Mouse (Mus musculus) lung, embryonic 14.5 days (tissue): ENCODE measurements at regions not wholly inside any gene's neighbourhood (a gene's known extent, or its start where the extent isn't known, plus 50 kb on each side); places are given as distances from the start of the nearest gene placed in this dataset.

Experiments used
- ATAC-seq: fragments of 200-750 bp; cut with Nextera tagmentation; 2 replicates; pipeline ENCODE4 v1.8.0; 2017; ENCODE audit warnings: mild to moderate bottlenecking, moderate TSS enrichment, moderate library complexity; ENCODE audit not compliant: insufficient read depth
- DNase-seq: peaks from one replicate; pipeline ENCODE4 v3.0.0-alpha.2; 2015
- H3K27ac ChIP-seq: fragments of 300-500 bp; sonication (generic); 2 replicates; pipeline ENCODE4 v1.5.1; 2014; ENCODE audit warnings: low read depth, mild to moderate bottlenecking, moderate library complexity
- H3K27me3 ChIP-seq: fragments of 300-500 bp; sonication (generic); 2 replicates; pipeline ENCODE4 v1.6.1; 2014; ENCODE audit warnings: low read length, control low read depth; ENCODE audit not compliant: insufficient read depth
- H3K36me3 ChIP-seq: fragments of 300-500 bp; sonication (generic); 2 replicates; pipeline ENCODE4 v1.6.1; 2014; ENCODE audit warnings: control low read depth; ENCODE audit not compliant: insufficient read depth
- H3K4me1 ChIP-seq: fragments of 300-500 bp; sonication (generic); 2 replicates; pipeline ENCODE4 v1.6.1; 2014; ENCODE audit warnings: antibody characterized with exemption, control low read depth; ENCODE audit not compliant: insufficient read depth
- H3K4me2 ChIP-seq: fragments of 300-500 bp; sonication (generic); 2 replicates; pipeline ENCODE4 v1.6.1; 2014; ENCODE audit warnings: mild to moderate bottlenecking
- H3K4me3 ChIP-seq: fragments of 300-500 bp; sonication (generic); 2 replicates; pipeline ENCODE4 v1.5.1; 2014; ENCODE audit warnings: low read depth, low read length
- H3K9ac ChIP-seq: fragments of 300-500 bp; sonication (generic); 2 replicates; pipeline ENCODE4 v1.6.1; 2014
- H3K9me3 ChIP-seq: fragments of 300-500 bp; sonication (generic); 2 replicates; pipeline ENCODE4 v1.6.1; 2016; ENCODE audit warnings: low read depth, low read length, control low read depth
- CTCF ChIP-seq: IDR thresholded peaks from 2 replicates; pipeline ENCODE4 v1.5.1; 2016; ENCODE audit warnings: antibody characterized with exemption, low read depth
- WGBS: fragments of 180-500 bp; shearing (Covaris S2); extraction: QIAGEN DNeasy Blood & Tissue Kit; methylation state at CpG from one replicate; pipeline ENCODE4 v1.1.7; 2014; 5-methylcytosine and 5-hydroxymethylcytosine counted together

DNA sequence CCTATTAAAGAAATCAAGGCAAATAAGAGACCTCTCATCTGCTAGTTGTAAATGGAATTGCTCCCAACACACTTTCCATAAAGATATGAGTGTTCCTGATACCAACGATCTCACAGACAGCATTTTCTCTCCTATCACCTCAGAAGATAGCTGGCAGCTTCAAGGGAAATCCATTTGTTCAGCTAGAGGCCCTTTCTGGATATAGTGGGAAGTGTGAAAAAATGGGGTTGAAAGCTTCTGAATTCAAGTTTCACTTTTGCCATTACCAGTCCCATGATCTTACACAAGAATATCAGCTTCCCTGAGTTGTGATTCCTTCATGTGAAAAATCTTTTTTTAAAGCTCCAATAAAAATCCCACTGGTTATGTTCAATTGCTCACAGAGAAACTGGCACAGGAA is 369.1 kb upstream of the Zfp703 start:
- TF ChIP-seq CTCF, result no peak
- Histone ChIP-seq H3K27ac (no peak overlapping the region), H3K27me3 (no peaks in the 10 kb centered on the region), H3K9me3 (no peaks in the 10 kb centered on the region), H3K36me3 (no peaks in the 10 kb centered on the region), H3K4me2 (no peak overlapping the region), H3K9ac (no peak overlapping the region), H3K4me3 (no peak overlapping the region), H3K4me1 (no peaks in the 10 kb centered on the region)
- ATAC-seq (no peak), DNase-seq (no peak)
- 46% methylated on average over 1 of the region's 1 CpGs for WGBS

DNA sequence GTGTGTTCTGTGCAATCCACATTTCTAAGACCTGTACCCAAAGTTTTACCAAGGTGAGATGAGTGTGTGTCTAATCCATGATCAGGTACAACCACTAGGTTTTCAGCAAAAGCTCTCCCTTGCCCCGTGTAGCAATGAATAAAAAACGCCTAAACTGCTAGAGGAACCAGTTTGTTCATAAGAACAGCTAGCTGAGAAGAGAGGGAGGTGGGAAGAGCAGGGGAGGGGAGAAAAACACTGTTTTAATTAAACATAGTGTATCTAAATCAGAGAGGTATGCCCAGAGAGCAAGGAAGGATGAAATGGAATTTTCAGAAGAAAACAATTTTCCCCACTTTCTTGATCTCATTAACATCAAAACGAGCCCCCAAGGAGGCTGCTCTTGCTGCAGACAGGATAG is 368.5 kb upstream of the Zfp703 start:
- H3K9me3 ChIP-seq, result no peaks in the 10 kb centered on the region
- no peaks in the 10 kb centered on the region for H3K36me3 ChIP-seq
- H3K27me3 ChIP-seq, result no peaks in the 10 kb centered on the region
- H3K4me1 ChIP-seq, result no peaks in the 10 kb centered on the region
- ATAC-seq (no peak), DNase-seq (no peak)
- no peak overlapping the region for H3K4me3 ChIP-seq
- no peak overlapping the region for H3K9ac ChIP-seq
- no peak overlapping the region for H3K4me2 ChIP-seq
- 52% methylated on average over 3 of the region's 3 CpGs for WGBS
- no peak overlapping the region for H3K27ac ChIP-seq
- no peak for TF ChIP-seq CTCF

GRCm38 (mm10) chr8:26612153-26612552 is 365.0 kb upstream of the Zfp703 start:
- no peaks in the 10 kb centered on the region for H3K27me3 ChIP-seq
- DNase-seq, result no peak
- no peak overlapping the region for H3K4me2 ChIP-seq
- H3K4me1 ChIP-seq, result no peaks in the 10 kb centered on the region
- no peak for ATAC-seq
- H3K9me3 ChIP-seq, result no peaks in the 10 kb centered on the region
- no peak for TF ChIP-seq CTCF
- H3K9ac ChIP-seq, result no peak overlapping the region
- H3K4me3 ChIP-seq, result no peak overlapping the region
- H3K27ac ChIP-seq, result no peak overlapping the region
- H3K36me3 ChIP-seq, result no peaks in the 10 kb centered on the region

GRCm38 (mm10) chr8:26622311-26623052 is 354.6 kb upstream of the Zfp703 start:
- no peak for TF ChIP-seq CTCF
- Histone ChIP-seq H3K27ac (no peak overlapping the region), H3K9me3 (no peaks in the 10 kb centered on the region), H3K4me1 (no peaks in the 10 kb centered on the region), H3K27me3 (peaks cover 7% of the 10 kb centered on the region; the same call in 1 of the 2 replicates), H3K9ac (no peak overlapping the region), H3K36me3 (no peaks in the 10 kb centered on the region), H3K4me2 (peak overlapping the region; percentile 47), H3K4me3 (no peak overlapping the region)
- ATAC-seq, result peak; percentile 71
- DNase-seq, result peak; percentile 75
- WGBS, result 8% methylated on average over 12 of the region's 12 CpGs

DNA sequence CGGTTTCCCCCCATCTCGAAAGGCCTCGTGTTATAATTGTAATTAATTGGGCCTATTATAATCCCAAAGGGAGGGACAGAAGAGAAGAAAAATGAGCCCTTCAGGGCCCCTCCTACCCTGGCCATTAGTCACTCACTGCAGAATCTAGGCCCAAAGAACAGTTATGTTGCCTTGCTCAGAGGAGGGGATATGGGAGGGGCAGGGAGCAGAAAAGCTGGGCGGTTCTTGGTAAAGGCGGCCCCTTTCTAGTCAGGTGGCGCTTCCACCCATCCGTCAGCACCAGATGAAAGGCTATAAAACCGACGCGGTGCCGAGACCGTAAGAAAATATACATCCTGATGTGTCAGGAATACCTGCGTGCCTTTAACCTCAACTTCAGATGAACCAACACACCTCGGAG is 350.9 kb upstream of the Zfp703 start:
- Histone ChIP-seq H3K4me2 (no peak overlapping the region), H3K27ac (no peak overlapping the region), H3K4me1 (no peaks in the 10 kb centered on the region), H3K4me3 (no peak overlapping the region), H3K9ac (no peak overlapping the region), H3K36me3 (no peaks in the 10 kb centered on the region), H3K27me3 (peaks cover 17% of the 10 kb centered on the region), H3K9me3 (no peaks in the 10 kb centered on the region)
- WGBS, result 47% methylated on average over 14 of the region's 14 CpGs
- TF ChIP-seq CTCF, result no peak
- DNase-seq (no peak), ATAC-seq (no peak)

DNA sequence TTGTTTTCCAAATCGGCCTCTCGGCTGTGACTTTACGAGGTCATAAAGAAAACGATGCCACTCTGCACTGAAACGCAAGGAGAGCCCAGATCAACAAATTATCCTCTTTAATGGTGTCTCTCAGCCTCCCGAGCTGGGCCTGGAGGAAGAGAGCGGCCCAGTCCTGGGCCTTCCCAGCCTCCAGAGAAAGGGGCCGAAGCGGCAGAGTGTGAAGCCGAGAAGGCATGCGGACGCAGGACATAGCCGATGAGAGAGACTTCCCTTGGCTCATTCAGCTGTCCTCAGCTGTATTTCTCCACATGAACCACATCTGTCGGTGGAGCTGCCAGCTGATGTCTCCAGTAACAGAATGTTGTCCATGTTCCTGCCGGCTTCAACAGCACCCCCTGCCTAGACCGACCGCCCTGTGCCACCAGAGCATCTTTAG is 350.5 kb upstream of the Zfp703 start:
- DNase-seq (peak; percentile 44), ATAC-seq (no peak; the same call in 1 of the 2 replicates)
- H3K36me3 ChIP-seq, result no peaks in the 10 kb centered on the region
- no peak overlapping the region for H3K27ac ChIP-seq
- WGBS, result 35% methylated on average over 17 of the region's 17 CpGs
- H3K27me3 ChIP-seq, result peaks cover 17% of the 10 kb centered on the region
- TF ChIP-seq CTCF, result 0 out of 2 replicates have a peak, but pooled peaks have one; percentile 0
- H3K9me3 ChIP-seq, result no peaks in the 10 kb centered on the region
- no peak overlapping the region for H3K4me3 ChIP-seq
- H3K4me1 ChIP-seq, result no peaks in the 10 kb centered on the region
- H3K4me2 ChIP-seq, result no peak overlapping the region
- no peak overlapping the region for H3K9ac ChIP-seq

DNA sequence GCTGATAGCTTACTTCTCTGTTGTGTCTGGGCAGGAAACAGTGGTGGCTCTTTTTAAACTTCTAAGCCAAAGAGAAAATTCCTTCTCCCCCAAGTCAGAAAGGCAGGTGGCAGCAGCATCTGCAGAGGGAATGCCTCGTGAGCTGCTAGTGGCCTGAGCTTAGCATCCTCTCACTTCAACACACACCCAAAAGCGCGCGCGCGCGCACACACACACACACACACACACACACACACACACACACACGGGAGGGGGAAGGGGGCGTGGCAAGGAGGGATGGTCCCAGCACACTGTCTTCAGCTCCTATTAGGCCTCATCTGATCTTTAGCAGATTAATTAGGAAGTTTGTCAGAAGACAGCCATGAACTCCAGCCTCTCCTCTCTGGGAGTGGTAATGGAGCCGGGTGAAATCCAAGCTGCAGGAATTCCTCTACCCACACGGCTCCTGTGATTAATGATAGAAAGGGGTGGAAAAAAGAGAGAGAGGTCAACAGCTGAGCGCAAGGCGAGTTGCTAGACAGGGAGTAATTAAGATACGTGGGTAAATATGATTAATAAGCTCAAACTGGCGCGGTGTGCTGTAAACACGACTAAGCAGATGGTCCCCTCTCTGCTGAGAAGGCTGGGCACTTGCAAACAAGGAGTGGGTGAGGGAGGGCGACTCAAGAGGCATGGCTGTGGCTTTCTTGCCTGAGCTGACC is 349.8 kb upstream of the Zfp703 start:
- H3K27me3 ChIP-seq, result peaks cover 17% of the 10 kb centered on the region
- no peak overlapping the region for H3K4me3 ChIP-seq
- H3K27ac ChIP-seq, result no peak overlapping the region
- no peak overlapping the region for H3K9ac ChIP-seq
- 12% methylated on average over 13 of the region's 18 CpGs for WGBS
- no peak for TF ChIP-seq CTCF
- H3K36me3 ChIP-seq, result no peaks in the 10 kb centered on the region
- no peaks in the 10 kb centered on the region for H3K4me1 ChIP-seq
- 0 out of 2 replicates have a peak overlapping the region, but pooled peaks have one; percentile 7 for H3K4me2 ChIP-seq
- DNase-seq, result peak; percentile 27
- no peaks in the 10 kb centered on the region for H3K9me3 ChIP-seq
- 0 out of 2 replicates have a peak, but pooled peaks have one; percentile 31 for ATAC-seq
